12 mouse cellular contexts compared by ENCODE assay signal in genomic region chr13:73260354-73261035, GRCm38 (mm10). TPM values are rescaled to one million over a fixed set of nuclear protein-coding genes. Genes with fewer than 3 reads are reported as not detected.
DNase-seq lines count a peak whose midpoint lies in the region; ATAC-seq and TF ChIP-seq lines count a peak whose summit lies in the region.
"Had no signal": no experiment of that assay in that cellular context is flagged by ENCODE, and none has a peak within 500 bp of the region (broad histone marks: within the 10 kb centered on the region; RNA-seq: fewer than 3 reads in every experiment).

TSS of gene Irx4 (plus strand) at chr13:73260479.

- ATAC-seq in lung, embryonic 16.5 days (ENCODE audit: low read depth), result no peak
- ATAC-seq in heart, embryonic 15.5 days (replicated peaks; ENCODE audit: insufficient number of reproducible peaks, insufficient read depth, low FRiP score, low read depth), result peak; percentile 56
- no peak; the same call in 1 of the 2 replicates for ATAC-seq in limb, embryonic 13.5 days (ENCODE audit: low FRiP score, low read depth)
- no peak for ATAC-seq in stomach, postnatal 0 days (ENCODE audit: low FRiP score, low TSS enrichment)

- peak within 1 kb of the TSS; percentile 51 for H3K4me2 ChIP-seq in lung, embryonic 16.5 days (ENCODE audit: low read depth, low read length)
- H3K4me2 ChIP-seq in heart, embryonic 15.5 days, result peak within 1 kb of the TSS; percentile 72
- H3K4me2 ChIP-seq in limb, embryonic 13.5 days (replicated peaks), result peak within 1 kb of the TSS; percentile 83
- H3K4me2 ChIP-seq in stomach, postnatal 0 days (replicated peaks; ENCODE audit: low read depth), result peak within 1 kb of the TSS; percentile 41

- WGBS in lung, embryonic 16.5 days, result under 1% methylated on average over 52 of the region's 86 CpGs
- under 1% methylated on average over 86 of the region's 86 CpGs for WGBS in heart, embryonic 15.5 days
- under 1% methylated on average over 71 of the region's 86 CpGs for WGBS in limb, embryonic 13.5 days
- 2% methylated on average over 79 of the region's 86 CpGs for WGBS in stomach, postnatal 0 days

- no peak within 1 kb of the TSS for H3K9ac ChIP-seq in lung, embryonic 16.5 days (ENCODE audit: low read length)
- peak within 1 kb of the TSS; percentile 72 for H3K9ac ChIP-seq in heart, embryonic 15.5 days
- peak within 1 kb of the TSS; percentile 59 for H3K9ac ChIP-seq in limb, embryonic 13.5 days
- H3K9ac ChIP-seq in stomach, postnatal 0 days (ENCODE audit: low read length), result no peak within 1 kb of the TSS

- no peaks in the 10 kb centered on the region for H3K9me3 ChIP-seq in lung, embryonic 16.5 days (ENCODE audit: control insufficient read depth, low read length)
- H3K9me3 ChIP-seq in heart, embryonic 15.5 days (replicated peaks), result no peaks in the 10 kb centered on the region
- no peaks in the 10 kb centered on the region for H3K9me3 ChIP-seq in limb, embryonic 13.5 days
- H3K9me3 ChIP-seq in stomach, postnatal 0 days (ENCODE audit: control insufficient read depth, low read length), result no peaks in the 10 kb centered on the region

- H3K27ac ChIP-seq in lung, embryonic 16.5 days (ENCODE audit: low read length), result no peak within 1 kb of the TSS
- peak within 1 kb of the TSS; percentile 89 for H3K27ac ChIP-seq in heart, embryonic 15.5 days
- H3K27ac ChIP-seq in limb, embryonic 13.5 days, result no peak within 1 kb of the TSS
- H3K27ac ChIP-seq in stomach, postnatal 0 days (replicated peaks), result no peak within 1 kb of the TSS

- H3K27me3 ChIP-seq in lung, embryonic 16.5 days (ENCODE audit: control insufficient read depth, insufficient read depth, low read depth, low read length), result peaks cover 81% of the 10 kb centered on the region
- peaks cover 88% of the 10 kb centered on the region for H3K27me3 ChIP-seq in heart, embryonic 15.5 days
- H3K27me3 ChIP-seq in limb, embryonic 13.5 days, result peaks cover 93% of the 10 kb centered on the region
- H3K27me3 ChIP-seq in stomach, postnatal 0 days (ENCODE audit: control insufficient read depth, insufficient read depth, low read length), result peaks cover 56% of the 10 kb centered on the region

- H3K4me3 ChIP-seq in lung, embryonic 16.5 days (ENCODE audit: low read length), result peak within 1 kb of the TSS; percentile 37
- peak within 1 kb of the TSS; percentile 60 for H3K4me3 ChIP-seq in heart, embryonic 15.5 days
- peak within 1 kb of the TSS; percentile 52 for H3K4me3 ChIP-seq in limb, embryonic 13.5 days
- H3K4me3 ChIP-seq in stomach, postnatal 0 days (ENCODE audit: low read depth, low read length), result peak within 1 kb of the TSS; percentile 23
- H3K4me3 ChIP-seq: myocyte had no signal

- TF ChIP-seq EP300 in stomach, postnatal 0 days (optimal IDR thresholded peaks at IDR 0.05), result no peak

- TF ChIP-seq CTCF in stomach, postnatal 0 days (IDR thresholded peaks at IDR 0.05; ENCODE audit: low read depth), result no peak

- H3K4me1 ChIP-seq in lung, embryonic 16.5 days (replicated peaks; ENCODE audit: control insufficient read depth, insufficient read depth, low read length), result peaks cover 4% of the 10 kb centered on the region
- H3K4me1 ChIP-seq in heart, embryonic 15.5 days (replicated peaks), result peaks cover 40% of the 10 kb centered on the region
- peaks cover 31% of the 10 kb centered on the region for H3K4me1 ChIP-seq in limb, embryonic 13.5 days
- no peaks in the 10 kb centered on the region for H3K4me1 ChIP-seq in stomach, postnatal 0 days (replicated peaks; ENCODE audit: control insufficient read depth, insufficient read depth)

- no peaks in the 10 kb centered on the region for H3K36me3 ChIP-seq in lung, embryonic 16.5 days (ENCODE audit: control insufficient read depth, insufficient read depth, low read length)
- H3K36me3 ChIP-seq in heart, embryonic 15.5 days, result no peaks in the 10 kb centered on the region
- no peaks in the 10 kb centered on the region for H3K36me3 ChIP-seq in limb, embryonic 13.5 days
- no peaks in the 10 kb centered on the region for H3K36me3 ChIP-seq in stomach, postnatal 0 days (ENCODE audit: control insufficient read depth, insufficient read depth, low read length)
- H3K36me3 ChIP-seq: G1E had no signal

- no peak for DNase-seq in lung, adult 18-20 months
- no peak for DNase-seq in stomach, postnatal 0 days (ENCODE audit: low spot score)
- no peak for DNase-seq in adrenal gland, adult 2 months
- no peak for DNase-seq in cerebellum, adult 8-10 months
- DNase-seq in adrenal gland, postnatal 25 days, result no peak
- DNase-seq: cerebellum, postnatal 10 days; thymus, postnatal 25 days had no signal

RNA-seq across cellular contexts. Expression of gene Irx4, which starts in this region (rescaled TPM):
- 0.20 TPM in 1 of 2 replicates, not detected in the other for polyA plus RNA-seq in lung, embryonic 16.5 days (2015; fragmentation: Nextera tagmentation; extraction: Ambion mirVana)
- polyA plus RNA-seq in heart, embryonic 15.5 days (2015; fragmentation: Nextera tagmentation; extraction: Ambion mirVana), result 40.3 and 44.3 TPM in 2 replicates
- 7.0 and 7.6 TPM in 2 replicates for polyA plus RNA-seq in limb, embryonic 13.5 days (2015; fragmentation: Nextera tagmentation; extraction: Ambion mirVana)
- not detected in 2 replicates for polyA plus RNA-seq in stomach, postnatal 0 days (2015; fragmentation: Nextera tagmentation; extraction: Ambion mirVana)
- not detected for total RNA-seq in adrenal gland, adult 2 months (2021)
- 0.06 TPM in 1 of 2 replicates, not detected in the other for polyA plus RNA-seq in adrenal gland, adult 2 months (2012; rRNA removed)
- not detected in 2 replicates for total RNA-seq in adrenal gland, postnatal 25 days (2021)
- total RNA-seq: G1E had no signal
- polyA plus RNA-seq: G1E, myocyte had no signal

Comparison
In these comparisons a context has a peak if more than half of its experiments do, and no peak if none do; other contexts are left out.
1. H3K9ac ChIP-seq: peak in heart, embryonic 15.5 days (single experiment) and limb, embryonic 13.5 days (single experiment); none in lung, embryonic 16.5 days (single experiment) and stomach, postnatal 0 days (single experiment).
2. Peak in every context shown above with its lines, with median percentiles within 50 percentile points of each other: H3K4me2 ChIP-seq and H3K4me3 ChIP-seq.